Mouse (Mus musculus): ENCODE results near the gene Slc9a3r1. TPM values are rescaled to one million over a fixed set of nuclear protein-coding genes. Genes with fewer than 3 reads are reported as not detected.

Gene Slc9a3r1
- polyA plus RNA-seq, 2 experiments, result 41.4 to 49.6 TPM

DNA sequence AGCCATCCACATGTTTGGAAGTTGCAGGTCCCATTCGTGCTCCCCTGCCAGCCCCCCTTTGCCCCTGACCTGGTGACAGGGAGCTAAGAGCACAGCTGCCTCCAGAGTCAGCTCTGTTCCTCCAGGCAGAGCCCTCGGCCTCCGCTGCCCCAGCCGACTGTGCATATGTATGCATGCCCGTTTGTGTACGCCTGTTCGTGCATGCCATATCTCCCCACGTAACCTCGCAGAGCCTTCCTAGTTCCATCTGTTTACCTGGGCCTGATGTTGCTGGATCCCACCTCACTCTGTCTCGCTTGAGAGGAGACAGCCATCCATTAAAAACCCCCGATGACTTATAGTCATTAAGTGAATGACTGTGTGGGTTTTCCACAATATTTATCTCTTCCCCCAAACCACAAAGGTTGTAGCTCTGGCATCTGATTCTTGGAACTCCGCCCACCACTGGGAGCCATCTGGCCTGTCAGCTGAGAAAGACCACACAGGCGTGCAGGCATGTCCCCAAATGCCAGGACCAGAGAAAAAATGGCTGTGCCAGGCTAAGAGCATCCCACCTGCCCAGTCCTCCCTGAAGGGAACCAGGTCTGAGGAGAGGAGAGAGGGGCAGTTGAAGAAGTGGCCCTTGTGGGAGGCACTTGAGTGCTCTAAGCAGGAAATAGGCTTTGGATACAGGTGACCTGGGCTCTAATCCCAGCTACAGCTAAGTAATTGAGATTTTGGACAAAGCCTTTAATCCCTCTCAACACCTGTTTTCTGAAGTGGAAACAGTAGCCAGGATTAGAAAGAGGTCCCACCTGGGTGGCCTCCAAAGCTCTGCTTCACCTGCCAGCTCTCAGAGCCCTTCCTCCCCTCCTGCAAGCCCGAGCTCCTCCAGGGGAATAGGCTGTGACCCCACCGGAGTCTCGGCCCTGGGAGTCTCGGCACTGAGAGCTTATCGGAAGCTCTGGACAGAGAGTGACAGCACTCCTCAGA, 54.6 kb downstream of the Slc9a3r1 start:
- DNase-seq (ENCODE audit: low read depth in 3 of 3, low spot score in 3 of 3) (no peak), ATAC-seq (ENCODE audit: insufficient read depth) (no peak)
- H3K4me1 ChIP-seq (replicated peaks; ENCODE audit: control insufficient read depth in 2 of 2, insufficient read depth in 2 of 2, low read length in 1 of 2), result peaks cover 0 to 11% of the 10 kb centered on the region in 2 experiments; a peak in 2 of 4 replicates
- H3K9ac ChIP-seq (replicated peaks), result no peak overlapping the region
- no peak overlapping the region for H3K4me3 ChIP-seq (ENCODE audit: insufficient read depth in 1 of 2, low read depth in 2 of 2, low read length in 2 of 2)
- TF ChIP-seq CTCF (IDR thresholded peaks at IDR 0.05; ENCODE audit: low read depth) (no peak), EP300 (IDR thresholded peaks at IDR 0.05; ENCODE audit: low read depth) (no peak)
- H3K36me3 ChIP-seq (replicated peaks; ENCODE audit: control insufficient read depth, insufficient read depth, low read depth), result no peaks in the 10 kb centered on the region
- no peaks in the 10 kb centered on the region for H3K9me3 ChIP-seq (ENCODE audit: control insufficient read depth, low read length)
- no peaks in the 10 kb centered on the region for H3K27me3 ChIP-seq (ENCODE audit: control insufficient read depth, insufficient read depth, low read length)
- no peak overlapping the region for H3K27ac ChIP-seq
- 45% methylated on average over 18 of the region's 18 CpGs for WGBS (ENCODE audit: insufficient replicate concordance)
- H3K4me2 ChIP-seq (ENCODE audit: low read depth), result no peak overlapping the region

DNA sequence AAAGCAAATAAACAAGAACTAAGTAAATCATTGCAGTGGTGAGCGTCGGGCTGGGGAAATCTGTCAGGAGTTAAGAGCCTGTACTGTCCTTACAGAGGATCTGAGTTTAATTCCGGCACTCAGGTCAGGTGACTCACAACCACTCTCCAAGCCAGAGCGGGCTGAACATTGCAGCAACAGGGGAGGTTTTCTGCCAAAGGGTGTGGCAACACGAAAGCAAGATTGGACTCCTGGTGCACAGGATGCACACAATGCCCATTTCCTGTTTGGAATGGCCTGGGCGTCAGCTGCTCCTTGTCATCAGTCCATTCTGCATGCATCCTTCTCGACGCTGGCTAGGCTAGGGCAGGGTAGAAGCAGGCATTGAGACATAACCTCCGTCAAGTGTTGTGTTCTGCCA, 56.1 kb downstream of the Slc9a3r1 start:
- Histone ChIP-seq H3K9ac (replicated peaks) (no peak overlapping the region), H3K36me3 (replicated peaks; ENCODE audit: control insufficient read depth, insufficient read depth, low read depth) (no peaks in the 10 kb centered on the region), H3K4me3 (ENCODE audit: insufficient read depth in 1 of 2, low read depth in 2 of 2, low read length in 2 of 2) (no peak overlapping the region), H3K4me1 (replicated peaks; ENCODE audit: control insufficient read depth in 2 of 2, insufficient read depth in 2 of 2, low read length in 1 of 2) (peaks cover 0 to 11% of the 10 kb centered on the region in 2 experiments; a peak in 2 of 4 replicates), H3K4me2 (ENCODE audit: low read depth) (no peak overlapping the region), H3K9me3 (ENCODE audit: control insufficient read depth, low read length) (no peaks in the 10 kb centered on the region), H3K27me3 (ENCODE audit: control insufficient read depth, insufficient read depth, low read length) (no peaks in the 10 kb centered on the region), H3K27ac (no peak overlapping the region)
- TF ChIP-seq CTCF (IDR thresholded peaks at IDR 0.05; ENCODE audit: low read depth), result no peak
- TF ChIP-seq EP300 (IDR thresholded peaks at IDR 0.05; ENCODE audit: low read depth), result no peak
- DNase-seq (ENCODE audit: low read depth in 3 of 3, low spot score in 3 of 3) (no peak), ATAC-seq (ENCODE audit: insufficient read depth) (no peak)
- 45% methylated on average over 9 of the region's 9 CpGs for WGBS (ENCODE audit: insufficient replicate concordance)

DNA sequence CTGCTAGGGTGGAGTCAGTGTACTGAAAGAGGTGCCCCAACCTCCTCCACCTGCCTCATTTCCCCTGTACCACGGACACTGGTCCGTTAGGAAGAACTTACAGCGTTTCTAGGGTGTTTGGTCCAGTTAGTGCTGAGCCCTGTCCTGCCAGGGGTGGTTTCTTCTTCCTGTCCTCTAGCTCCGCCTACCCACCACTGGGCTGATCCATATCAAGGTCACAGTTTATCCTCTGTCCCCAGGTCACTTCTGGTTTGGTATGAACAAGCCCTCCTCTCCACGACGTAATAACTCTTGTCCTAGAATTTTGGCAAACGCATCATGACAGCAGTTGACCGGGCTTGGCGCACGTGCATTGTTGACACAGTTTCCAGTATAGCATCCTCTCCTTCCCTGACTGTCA, 56.5 kb downstream of the Slc9a3r1 start:
- no peak overlapping the region for H3K4me2 ChIP-seq (ENCODE audit: low read depth)
- no peaks in the 10 kb centered on the region for H3K27me3 ChIP-seq (ENCODE audit: control insufficient read depth, insufficient read depth, low read length)
- DNase-seq (ENCODE audit: low read depth in 3 of 3, low spot score in 3 of 3), result no peak
- no peak for ATAC-seq (ENCODE audit: insufficient read depth)
- H3K9me3 ChIP-seq (ENCODE audit: control insufficient read depth, low read length), result no peaks in the 10 kb centered on the region
- H3K4me1 ChIP-seq (replicated peaks; ENCODE audit: control insufficient read depth in 2 of 2, insufficient read depth in 2 of 2, low read length in 1 of 2), result peaks cover 0 to 11% of the 10 kb centered on the region in 2 experiments; a peak in 2 of 4 replicates
- TF ChIP-seq CTCF (IDR thresholded peaks at IDR 0.05; ENCODE audit: low read depth) (no peak), EP300 (IDR thresholded peaks at IDR 0.05; ENCODE audit: low read depth) (no peak)
- no peak overlapping the region for H3K9ac ChIP-seq (replicated peaks)
- H3K27ac ChIP-seq, result no peak overlapping the region
- H3K4me3 ChIP-seq (ENCODE audit: insufficient read depth in 1 of 2, low read depth in 2 of 2, low read length in 2 of 2), result no peak overlapping the region
- 62% methylated on average over 10 of the region's 10 CpGs for WGBS (ENCODE audit: insufficient replicate concordance)
- H3K36me3 ChIP-seq (replicated peaks; ENCODE audit: control insufficient read depth, insufficient read depth, low read depth), result no peaks in the 10 kb centered on the region

DNA sequence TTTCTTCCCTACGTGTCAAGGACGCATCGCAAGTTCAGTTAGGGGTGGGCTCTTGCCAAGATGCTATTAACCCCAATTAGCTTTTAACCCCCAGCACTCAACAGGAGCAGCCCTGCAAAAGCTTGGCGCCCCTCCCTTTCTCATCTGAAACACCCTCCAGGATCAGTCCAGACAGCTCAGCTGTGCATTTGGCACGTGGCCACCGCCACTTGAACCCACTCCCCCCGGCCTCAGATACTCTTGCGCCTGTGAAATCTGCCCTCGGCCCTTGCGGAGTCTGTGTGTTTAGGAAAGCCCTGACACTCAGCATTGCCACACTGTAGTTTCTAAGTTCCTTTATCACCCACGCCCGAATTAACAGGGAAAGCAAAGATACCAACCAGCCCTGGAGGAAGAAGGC, 58.9 kb downstream of the Slc9a3r1 start:
- DNase-seq (ENCODE audit: low read depth in 3 of 3, low spot score in 3 of 3) (no peak), ATAC-seq (ENCODE audit: insufficient read depth) (no peak)
- TF ChIP-seq CTCF (IDR thresholded peaks at IDR 0.05; ENCODE audit: low read depth) (no peak), EP300 (IDR thresholded peaks at IDR 0.05; ENCODE audit: low read depth) (no peak)
- H3K36me3 ChIP-seq (replicated peaks; ENCODE audit: control insufficient read depth, insufficient read depth, low read depth), result no peaks in the 10 kb centered on the region
- H3K9me3 ChIP-seq (ENCODE audit: control insufficient read depth, low read length), result no peaks in the 10 kb centered on the region
- H3K27ac ChIP-seq, result no peak overlapping the region
- 67% methylated on average over 12 of the region's 12 CpGs for WGBS (ENCODE audit: insufficient replicate concordance)
- H3K27me3 ChIP-seq (ENCODE audit: control insufficient read depth, insufficient read depth, low read length), result no peaks in the 10 kb centered on the region
- peaks cover 0 to 13% of the 10 kb centered on the region in 2 experiments; a peak in 2 of 4 replicates for H3K4me1 ChIP-seq (replicated peaks; ENCODE audit: control insufficient read depth in 2 of 2, insufficient read depth in 2 of 2, low read length in 1 of 2)
- no peak overlapping the region for H3K9ac ChIP-seq (replicated peaks)
- H3K4me3 ChIP-seq (ENCODE audit: insufficient read depth in 1 of 2, low read depth in 2 of 2, low read length in 2 of 2), result no peak overlapping the region
- H3K4me2 ChIP-seq (ENCODE audit: low read depth), result no peak overlapping the region

GRCm38 (mm10) chr11:115222570-115222969, 59.4 kb downstream of the Slc9a3r1 start:
- Histone ChIP-seq H3K27ac (no peak overlapping the region), H3K27me3 (ENCODE audit: control insufficient read depth, insufficient read depth, low read length) (no peaks in the 10 kb centered on the region), H3K4me1 (replicated peaks; ENCODE audit: control insufficient read depth in 2 of 2, insufficient read depth in 2 of 2, low read length in 1 of 2) (peaks cover 0 to 13% of the 10 kb centered on the region in 2 experiments; a peak in 2 of 4 replicates), H3K36me3 (replicated peaks; ENCODE audit: control insufficient read depth, insufficient read depth, low read depth) (no peaks in the 10 kb centered on the region), H3K4me2 (ENCODE audit: low read depth) (no peak overlapping the region), H3K4me3 (ENCODE audit: insufficient read depth in 1 of 2, low read depth in 2 of 2, low read length in 2 of 2) (no peak overlapping the region), H3K9ac (replicated peaks) (no peak overlapping the region), H3K9me3 (ENCODE audit: control insufficient read depth, low read length) (no peaks in the 10 kb centered on the region)
- ATAC-seq (ENCODE audit: insufficient read depth) (no peak), DNase-seq (ENCODE audit: low read depth in 3 of 3, low spot score in 3 of 3) (no peak)
- no peak for TF ChIP-seq EP300 (IDR thresholded peaks at IDR 0.05; ENCODE audit: low read depth)
- TF ChIP-seq CTCF (IDR thresholded peaks at IDR 0.05; ENCODE audit: low read depth), result no peak
- WGBS (ENCODE audit: insufficient replicate concordance), result 50% methylated on average over 5 of the region's 5 CpGs

Measured in liver, embryonic 14.5 days (tissue).